Mouse (Mus musculus) urinary bladder, postnatal 4 days (tissue): ENCODE data around the gene Cenpo.

Experiments
- DNase-seq, 2 experiments: peaks; one replicate each; pipeline ENCODE4 v3.0.0; 2021 to 2022; ENCODE audit warnings: low spot score in 2 of 2

Gene Cenpo

DNA sequence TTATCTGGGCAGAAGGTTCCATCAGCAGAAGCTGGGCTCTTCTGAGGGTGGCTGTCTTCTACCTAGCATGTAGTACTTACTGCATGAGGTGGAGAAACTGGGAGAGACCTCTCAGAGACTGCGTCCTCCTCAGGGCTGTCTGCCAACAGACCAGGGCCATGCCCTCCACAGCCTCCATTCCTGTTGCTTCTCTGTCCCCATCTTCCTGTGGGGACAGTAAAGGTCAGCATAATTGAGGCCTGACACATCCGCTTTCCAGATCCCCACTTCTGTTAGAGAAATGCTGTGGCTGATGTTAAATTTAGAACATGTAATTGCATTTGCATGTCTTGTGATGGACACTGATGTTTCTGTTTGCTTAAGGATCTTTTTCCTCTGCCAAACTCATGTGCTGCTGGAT lies 83.2 kb downstream of the Cenpo start:
- DNase-seq, result no peak
